Mouse (Mus musculus) liver, adult 2 months (tissue): ENCODE measurements around the gene Invs.

ENCODE experiments used
- CTCF ChIP-seq: fragments of 200-500 bp; IDR thresholded peaks from 2 replicates; pipeline ENCODE4 v1.5.1; 2011; ENCODE audit warnings: low read depth, low read length, control low read depth
- POLR2A ChIP-seq: fragments of 200-500 bp; IDR thresholded peaks from 2 replicates; pipeline ENCODE4 v1.6.1; 2011; ENCODE audit warnings: low read length, control low read depth; ENCODE audit not compliant: insufficient read depth; ENCODE audit errors: extremely low read depth

DNA sequence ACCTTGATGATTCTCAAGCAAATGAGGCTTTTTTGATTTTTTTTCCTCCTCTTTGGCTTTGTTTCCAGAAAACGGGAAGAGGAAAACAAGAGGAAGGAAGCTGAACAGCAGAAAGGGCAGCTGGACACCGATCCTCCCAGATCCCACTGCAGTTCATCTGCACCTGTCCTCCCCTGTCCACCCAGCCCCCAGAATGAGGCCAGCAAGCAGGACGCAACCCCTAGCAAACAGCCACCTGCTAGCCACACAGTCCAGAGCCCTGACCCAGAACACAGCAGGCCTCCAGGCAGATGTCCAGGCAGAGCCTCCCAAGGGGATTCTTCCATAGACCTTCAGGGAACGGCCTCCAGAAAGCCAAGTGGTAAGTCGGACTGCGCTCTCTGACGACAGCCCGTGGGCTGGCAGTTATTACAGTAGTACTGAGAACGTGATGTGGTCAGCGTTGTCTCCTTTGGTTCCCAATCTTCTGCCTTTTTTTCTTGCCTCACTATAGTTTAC is 136.3 kb downstream of the Invs start:
- no peak for TF ChIP-seq POLR2A
- TF ChIP-seq CTCF, result no peak
